Mouse (Mus musculus): ENCODE measurements at regions not wholly inside any gene's neighbourhood (a gene's known extent, or its start where the extent isn't known, plus 50 kb on each side); places are given as distances from the start of the nearest gene placed in this dataset.

GRCm38 (mm10) chr2:114454901-114455300 is 199.9 kb downstream of the Dph6 start:
- no peak overlapping the region for H3K9ac ChIP-seq
- no peak overlapping the region for H3K27ac ChIP-seq
- H3K36me3 ChIP-seq: no peaks in the 10 kb centered on the region
- no peaks in the 10 kb centered on the region for H3K4me1 ChIP-seq
- whole genome bisulfite sequencing: 37% methylated on average over 2 of the region's 2 CpGs
- H3K27me3 ChIP-seq: no peaks in the 10 kb centered on the region
- ATAC-seq (replicated peaks; ENCODE audit: low FRiP score): no peak
- H3K4me2 ChIP-seq: no peak overlapping the region
- H3K9me3 ChIP-seq (replicated peaks): no peaks in the 10 kb centered on the region
- H3K4me3 ChIP-seq (replicated peaks): no peak overlapping the region

DNA sequence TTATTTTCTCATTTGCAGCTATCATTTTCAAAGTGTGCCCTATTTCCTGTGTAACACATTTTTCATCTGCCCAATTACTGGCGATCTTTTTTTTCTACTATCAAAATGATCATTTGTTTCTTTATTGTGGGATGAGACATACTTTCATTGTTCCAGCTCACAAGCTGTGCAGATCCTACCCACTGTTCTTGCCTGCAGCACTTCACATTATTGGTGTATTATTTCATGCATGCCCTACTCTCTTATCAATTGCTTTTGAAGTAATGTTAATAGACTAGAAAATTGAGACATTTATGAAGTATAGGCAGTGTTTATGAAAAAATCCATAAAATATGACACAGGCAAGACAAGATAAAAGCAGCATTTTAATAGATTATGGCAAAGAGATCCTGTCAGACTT is 204.6 kb downstream of the Dph6 start:
- Histone ChIP-seq H3K4me3 (replicated peaks) (no peak overlapping the region), H3K9me3 (replicated peaks) (no peaks in the 10 kb centered on the region), H3K4me2 (no peak overlapping the region), H3K27me3 (no peaks in the 10 kb centered on the region), H3K36me3 (no peaks in the 10 kb centered on the region), H3K27ac (no peak overlapping the region), H3K4me1 (no peaks in the 10 kb centered on the region), H3K9ac (no peak overlapping the region)
- 76% methylated on average over 1 of the region's 1 CpGs for WGBS
- ATAC-seq (replicated peaks; ENCODE audit: low FRiP score): no peak

DNA sequence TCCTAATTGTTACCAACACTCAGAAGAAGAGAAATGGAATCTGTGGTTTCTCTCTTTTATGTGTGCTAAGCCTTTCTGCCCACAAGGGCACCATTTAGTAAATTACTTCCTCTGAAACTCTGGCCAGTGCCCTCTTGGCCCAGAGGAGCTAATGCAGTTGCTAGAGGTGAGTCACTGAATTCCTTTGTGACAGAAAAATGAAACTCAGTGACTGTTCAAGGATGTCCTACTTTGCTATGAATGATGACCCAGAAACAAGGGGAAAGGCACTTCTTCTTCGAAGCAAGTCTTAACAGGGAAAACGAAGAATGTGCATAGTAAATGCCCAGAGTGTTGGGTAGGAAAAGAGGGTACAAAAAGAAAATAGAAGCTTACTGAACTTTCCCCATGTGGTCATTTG is 211.0 kb downstream of the Dph6 start:
- no peaks in the 10 kb centered on the region for H3K9me3 ChIP-seq (replicated peaks)
- 71% methylated on average over 2 of the region's 2 CpGs for WGBS
- H3K4me2 ChIP-seq: no peak overlapping the region
- no peak overlapping the region for H3K4me3 ChIP-seq (replicated peaks)
- H3K36me3 ChIP-seq: no peaks in the 10 kb centered on the region
- no peaks in the 10 kb centered on the region for H3K27me3 ChIP-seq
- H3K9ac ChIP-seq: no peak overlapping the region
- H3K4me1 ChIP-seq: no peaks in the 10 kb centered on the region
- no peak for ATAC-seq (replicated peaks; ENCODE audit: low FRiP score)
- H3K27ac ChIP-seq: no peak overlapping the region

GRCm38 (mm10) chr2:114440943-114441342 is 213.8 kb downstream of the Dph6 start:
- H3K4me3 ChIP-seq (replicated peaks): no peak overlapping the region
- 60% methylated on average over 6 of the region's 6 CpGs for WGBS

DNA sequence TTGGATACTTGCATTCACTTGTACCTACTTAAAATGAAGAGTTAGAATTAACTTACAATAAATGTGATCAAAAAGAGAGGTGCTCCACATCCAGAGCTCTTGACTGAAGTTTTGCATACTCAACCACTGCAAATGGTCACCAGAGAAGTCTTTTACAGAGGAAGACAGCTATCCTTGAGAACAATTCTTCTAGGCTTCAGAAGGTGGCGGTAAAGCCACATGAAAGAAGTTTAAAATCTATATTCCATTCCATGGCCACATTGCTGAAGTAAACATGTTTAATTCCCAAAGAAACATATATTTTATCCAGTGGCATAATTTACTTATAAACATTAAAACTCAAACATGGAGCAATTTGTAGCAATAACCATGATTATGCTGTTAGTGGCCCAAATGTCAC is 215.1 kb downstream of the Dph6 start:
- WGBS: 44% methylated on average over 1 of the region's 1 CpGs
- H3K9me3 ChIP-seq (replicated peaks): no peaks in the 10 kb centered on the region
- no peak overlapping the region for H3K9ac ChIP-seq
- H3K4me2 ChIP-seq: no peak overlapping the region
- no peak; the same call in 1 of the 2 replicates for ATAC-seq (replicated peaks; ENCODE audit: low FRiP score)
- no peak overlapping the region for H3K27ac ChIP-seq
- no peaks in the 10 kb centered on the region for H3K36me3 ChIP-seq
- no peak overlapping the region for H3K4me3 ChIP-seq (replicated peaks)
- H3K27me3 ChIP-seq: no peaks in the 10 kb centered on the region
- no peaks in the 10 kb centered on the region for H3K4me1 ChIP-seq

More at GRCm38 (mm10) chr2:114440943-114441342, 213.8 kb downstream of the Dph6 start:
- no peak for ATAC-seq (replicated peaks; ENCODE audit: low FRiP score)
- no peak overlapping the region for H3K27ac ChIP-seq
- no peaks in the 10 kb centered on the region for H3K27me3 ChIP-seq
- no peaks in the 10 kb centered on the region for H3K4me1 ChIP-seq
- H3K36me3 ChIP-seq: no peaks in the 10 kb centered on the region
- H3K9ac ChIP-seq: no peak overlapping the region
- H3K9me3 ChIP-seq (replicated peaks): no peaks in the 10 kb centered on the region
- no peak overlapping the region for H3K4me2 ChIP-seq

- Histone ChIP-seq H3K4me1 (no peaks in the 10 kb centered on the region), H3K9me3 (replicated peaks) (no peaks in the 10 kb centered on the region), H3K27me3 (no peaks in the 10 kb centered on the region), H3K4me2 (no peak overlapping the region), H3K27ac (no peak overlapping the region), H3K4me3 (replicated peaks) (no peak overlapping the region), H3K9ac (no peak overlapping the region), H3K36me3 (no peaks in the 10 kb centered on the region)
- ATAC-seq (replicated peaks; ENCODE audit: low FRiP score): no peak
- WGBS: 34% methylated on average over 3 of the region's 3 CpGs
Observed at GRCm38 (mm10) chr2:114438048-114438447, 216.7 kb downstream of the Dph6 start.

DNA sequence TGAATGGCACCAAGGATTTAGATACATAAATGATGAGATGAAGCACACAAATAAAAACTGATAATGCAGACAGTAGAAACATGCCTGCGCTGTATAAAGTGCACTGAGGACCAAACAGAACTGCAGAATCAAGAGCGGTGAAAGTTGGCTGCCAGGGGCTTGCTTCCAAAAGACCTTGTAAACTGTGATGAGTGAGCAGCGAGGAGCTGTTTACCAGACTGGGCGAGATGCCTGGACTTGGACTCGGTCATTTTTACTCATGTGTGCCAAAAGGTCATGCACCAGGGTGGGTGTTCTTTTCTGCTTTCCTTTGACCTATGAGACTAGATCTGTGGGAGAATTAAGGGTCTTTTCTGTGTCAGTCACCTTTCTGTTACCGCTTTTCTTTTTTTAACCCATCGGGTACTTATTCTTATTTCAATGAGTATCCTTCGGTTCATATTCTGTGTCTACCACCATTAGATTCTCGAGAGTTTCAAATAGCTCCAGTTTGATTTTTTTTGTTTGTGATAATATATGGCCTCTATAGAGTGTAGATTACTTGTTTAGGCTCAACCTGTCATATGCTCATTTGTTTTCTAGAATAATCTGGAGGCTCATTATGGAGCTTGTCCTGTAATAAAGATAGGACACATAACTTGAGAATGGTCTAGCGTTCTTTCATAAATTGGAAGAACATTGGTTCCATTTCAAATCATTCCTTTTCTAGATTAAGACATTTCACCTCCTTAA is 226.3 kb upstream of the Zfp770 start:
- Histone ChIP-seq H3K4me2 (no peak overlapping the region), H3K27me3 (no peaks in the 10 kb centered on the region), H3K27ac (no peak overlapping the region), H3K9ac (no peak overlapping the region), H3K4me3 (replicated peaks) (no peak overlapping the region), H3K4me1 (no peaks in the 10 kb centered on the region), H3K9me3 (replicated peaks) (no peaks in the 10 kb centered on the region), H3K36me3 (no peaks in the 10 kb centered on the region)
- no peak for ATAC-seq (replicated peaks; ENCODE audit: low FRiP score)
- WGBS: 74% methylated on average over 10 of the region's 10 CpGs

GRCm38 (mm10) chr2:114419346-114419745 is 218.1 kb upstream of the Zfp770 start:
- Histone ChIP-seq H3K4me2 (no peak overlapping the region), H3K27me3 (no peaks in the 10 kb centered on the region), H3K9me3 (replicated peaks) (no peaks in the 10 kb centered on the region), H3K36me3 (no peaks in the 10 kb centered on the region), H3K4me3 (replicated peaks) (no peak overlapping the region), H3K9ac (no peak overlapping the region), H3K4me1 (no peaks in the 10 kb centered on the region), H3K27ac (0 out of 2 replicates have a peak overlapping the region, but pooled peaks have one; percentile 54)
- ATAC-seq (replicated peaks; ENCODE audit: low FRiP score): no peak
- 55% methylated on average over 3 of the region's 3 CpGs for WGBS

DNA sequence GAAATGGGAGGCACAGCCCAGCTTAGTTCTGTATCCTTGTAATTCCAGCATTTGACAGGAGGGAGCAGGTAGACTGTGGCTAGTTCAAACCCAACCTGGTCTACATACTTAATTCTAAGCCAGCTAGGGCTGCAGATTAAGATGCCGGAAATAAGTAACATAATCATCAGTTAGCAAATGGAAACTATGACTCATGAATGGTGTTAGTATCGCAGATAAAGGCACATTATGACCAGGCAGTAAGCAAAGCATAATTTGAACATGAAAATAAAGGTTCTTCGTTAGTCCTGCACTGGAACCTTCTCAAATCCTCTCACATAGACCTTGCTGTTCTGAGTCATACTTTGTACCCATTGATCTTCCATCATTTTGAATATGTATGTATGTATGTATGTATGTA is 211.7 kb upstream of the Zfp770 start:
- 92% methylated on average over 3 of the region's 3 CpGs for WGBS

GRCm38 (mm10) chr2:114411940-114412715 is 210.9 kb upstream of the Zfp770 start:
- no peak overlapping the region for H3K4me2 ChIP-seq

More for the DNA sequence above, 211.7 kb upstream of the Zfp770 start:
- no peak overlapping the region for H3K9ac ChIP-seq
- H3K27ac ChIP-seq: no peak overlapping the region
- no peak overlapping the region for H3K4me2 ChIP-seq
- no peaks in the 10 kb centered on the region for H3K4me1 ChIP-seq
- ATAC-seq (replicated peaks; ENCODE audit: low FRiP score): no peak
- H3K9me3 ChIP-seq (replicated peaks): no peaks in the 10 kb centered on the region
- no peak overlapping the region for H3K4me3 ChIP-seq (replicated peaks)
- no peaks in the 10 kb centered on the region for H3K36me3 ChIP-seq
- no peaks in the 10 kb centered on the region for H3K27me3 ChIP-seq

DNA sequence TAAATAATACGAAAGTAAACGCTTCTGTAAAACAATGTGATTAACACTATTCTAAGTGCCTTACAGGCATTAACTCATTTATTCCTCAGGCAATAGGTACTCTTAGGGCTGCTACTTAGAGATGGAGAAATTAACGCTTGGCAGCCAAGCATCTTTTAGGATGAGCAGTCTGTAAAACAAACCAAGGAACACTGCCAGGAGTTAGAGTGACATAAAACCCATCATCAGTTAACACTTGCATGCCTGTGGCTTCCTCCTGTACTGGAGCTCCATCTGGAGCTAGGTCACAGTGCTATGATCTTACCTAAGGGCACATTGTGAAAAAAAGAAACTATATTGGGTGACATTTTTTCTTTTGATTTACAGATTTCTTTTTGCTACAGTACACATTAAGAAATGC is 209.4 kb upstream of the Zfp770 start:
- Histone ChIP-seq H3K4me2 (no peak overlapping the region), H3K36me3 (no peaks in the 10 kb centered on the region), H3K9me3 (replicated peaks) (no peaks in the 10 kb centered on the region), H3K4me1 (no peaks in the 10 kb centered on the region), H3K27ac (no peak overlapping the region), H3K9ac (no peak overlapping the region), H3K4me3 (replicated peaks) (no peak overlapping the region), H3K27me3 (no peaks in the 10 kb centered on the region)
- ATAC-seq (replicated peaks; ENCODE audit: low FRiP score): no peak
- WGBS: 83% methylated on average over 3 of the region's 3 CpGs

More at GRCm38 (mm10) chr2:114411940-114412715, 210.9 kb upstream of the Zfp770 start:
- no peak for ATAC-seq (replicated peaks; ENCODE audit: low FRiP score)
- 56% methylated on average over 17 of the region's 17 CpGs for WGBS
- Histone ChIP-seq H3K4me3 (replicated peaks) (no peak overlapping the region), H3K4me1 (no peaks in the 10 kb centered on the region), H3K36me3 (no peaks in the 10 kb centered on the region), H3K9me3 (replicated peaks) (no peaks in the 10 kb centered on the region), H3K27ac (no peak overlapping the region), H3K27me3 (no peaks in the 10 kb centered on the region), H3K9ac (no peak overlapping the region)

GRCm38 (mm10) chr2:114409542-114409941 is 208.3 kb upstream of the Zfp770 start:
- no peaks in the 10 kb centered on the region for H3K4me1 ChIP-seq
- H3K36me3 ChIP-seq: no peaks in the 10 kb centered on the region
- no peak overlapping the region for H3K4me2 ChIP-seq
- no peak for ATAC-seq (replicated peaks; ENCODE audit: low FRiP score)
- no peaks in the 10 kb centered on the region for H3K9me3 ChIP-seq (replicated peaks)
- H3K27me3 ChIP-seq: no peaks in the 10 kb centered on the region
- H3K27ac ChIP-seq: no peak overlapping the region
- H3K4me3 ChIP-seq (replicated peaks): no peak overlapping the region
- H3K9ac ChIP-seq: no peak overlapping the region
